Mouse (Mus musculus): ENCODE measurements around the gene Agpat2. TPM values are rescaled to one million over a fixed set of nuclear protein-coding genes. Genes with fewer than 3 reads are reported as not detected.

Gene Agpat2
- total RNA-seq, 4 experiments from 2014 or later = 1.1 to 4.9 (median 3.7) TPM

- DNase-seq (ENCODE audit: low spot score in 2 of 2) = no peak
Measured at GRCm38 (mm10) chr2:26575865-26576264, 28.4 kb downstream of the Agpat2 start.

- DNase-seq (ENCODE audit: low spot score in 2 of 2) = no peak
Measured at GRCm38 (mm10) chr2:26575378-26575777, 28.8 kb downstream of the Agpat2 start.

GRCm38 (mm10) chr2:26574862-26575261, 29.4 kb downstream of the Agpat2 start:
- DNase-seq (ENCODE audit: low spot score in 2 of 2) = no peak

- DNase-seq (ENCODE audit: low spot score in 2 of 2) = no peak
Measured at GRCm38 (mm10) chr2:26573807-26574206, 30.4 kb downstream of the Agpat2 start.

- no peak for DNase-seq (ENCODE audit: low spot score in 2 of 2)
Measured at GRCm38 (mm10) chr2:26573396-26573795, 30.8 kb downstream of the Agpat2 start.

GRCm38 (mm10) chr2:26571826-26572225, 32.4 kb downstream of the Agpat2 start:
- DNase-seq (ENCODE audit: low spot score in 2 of 2) = no peak

GRCm38 (mm10) chr2:26571400-26571799, 32.8 kb downstream of the Agpat2 start:
- no peak for DNase-seq (ENCODE audit: low spot score in 2 of 2)

GRCm38 (mm10) chr2:26570034-26570433, 34.2 kb downstream of the Agpat2 start:
- peak in 1 of 2 experiments; percentile 54 for DNase-seq (ENCODE audit: low spot score in 2 of 2)

GRCm38 (mm10) chr2:26566221-26566620, 38.0 kb downstream of the Agpat2 start:
- peak in 1 of 2 experiments; percentile 47 for DNase-seq (ENCODE audit: low spot score in 2 of 2)

- DNase-seq (ENCODE audit: low spot score in 2 of 2) = peak in 1 of 2 experiments; percentile 34
Measured at GRCm38 (mm10) chr2:26561351-26562016, 42.7 kb downstream of the Agpat2 start.

GRCm38 (mm10) chr2:26560506-26560905, 43.7 kb downstream of the Agpat2 start:
- no peak for DNase-seq (ENCODE audit: low spot score in 2 of 2)

- no peak for DNase-seq (ENCODE audit: low spot score in 2 of 2)
Measured at GRCm38 (mm10) chr2:26556535-26556993, 47.7 kb downstream of the Agpat2 start.

GRCm38 (mm10) chr2:26555076-26555475, 49.1 kb downstream of the Agpat2 start:
- peak; percentile 57 to 74 for DNase-seq (ENCODE audit: low spot score in 2 of 2)

- no peak for DNase-seq (ENCODE audit: low spot score in 2 of 2)
Measured at GRCm38 (mm10) chr2:26553904-26554303, 50.3 kb downstream of the Agpat2 start.

GRCm38 (mm10) chr2:26552066-26552465, 52.2 kb downstream of the Agpat2 start:
- no peak for DNase-seq (ENCODE audit: low spot score in 2 of 2)

- DNase-seq (ENCODE audit: low spot score in 2 of 2) = no peak
Measured at GRCm38 (mm10) chr2:26551446-26551845, 52.8 kb downstream of the Agpat2 start.

- no peak for DNase-seq (ENCODE audit: low spot score in 2 of 2)
Measured at GRCm38 (mm10) chr2:26550777-26551176, 53.4 kb downstream of the Agpat2 start.

GRCm38 (mm10) chr2:26550205-26550604, 54.0 kb downstream of the Agpat2 start:
- no peak for DNase-seq (ENCODE audit: low spot score in 2 of 2)

GRCm38 (mm10) chr2:26549801-26550200, 54.4 kb downstream of the Agpat2 start:
- no peak for DNase-seq (ENCODE audit: low spot score in 2 of 2)

- DNase-seq (ENCODE audit: low spot score in 2 of 2) = no peak
Measured at GRCm38 (mm10) chr2:26547481-26547880, 56.7 kb downstream of the Agpat2 start.

- DNase-seq (ENCODE audit: low spot score in 2 of 2) = no peak
Measured at GRCm38 (mm10) chr2:26544265-26544664, 60.0 kb downstream of the Agpat2 start.

GRCm38 (mm10) chr2:26543768-26544167, 60.4 kb downstream of the Agpat2 start:
- no peak for DNase-seq (ENCODE audit: low spot score in 2 of 2)

GRCm38 (mm10) chr2:26543155-26543554, 61.1 kb downstream of the Agpat2 start:
- no peak for DNase-seq (ENCODE audit: low spot score in 2 of 2)

Measured in layer of hippocampus, adult 8-10 months (tissue).